Mouse (Mus musculus) gastrocnemius, adult 2 months (tissue): ENCODE results near the gene 2010111I01Rik. TPM values are rescaled to one million over a fixed set of nuclear protein-coding genes. Genes with fewer than 3 reads are reported as not detected.

Experiments used
- DNase-seq: peaks from one replicate; pipeline ENCODE4 v3.0.0; 2022
- H3K27ac ChIP-seq: fragments of 200-600 bp; 2 replicates; pipeline ENCODE4 v1.8.1; 2022; ENCODE audit warnings: mild to moderate bottlenecking
- H3K4me3 ChIP-seq: fragments of 200-600 bp; 2 replicates; pipeline ENCODE4 v1.8.1; 2022; ENCODE audit warnings: mild to moderate bottlenecking, moderate library complexity
- CTCF ChIP-seq: fragments of 200-600 bp; IDR thresholded peaks from 2 replicates; pipeline ENCODE4 v1.8.1; 2022; ENCODE audit warnings: antibody characterized with exemption, mild to moderate bottlenecking, moderate library complexity
- intact Hi-C: fragments of 180-260 bp; cut with DNase I; formaldehyde crosslinking; loops from one replicate; pipeline ENCODE4 v1.15.1; 2025
- total RNA-seq, 2 experiments: library from RNA; stranded (reverse); gene quantifications; 2 replicates each; pipeline ENCODE4 v1.2.3; 2021

The 2010111I01Rik gene
- total RNA-seq, 2 experiments from 2014 or later = 56.8 to 61.4 TPM

GRCm38 (mm10) chr13:63253886-63254636 lies 289.4 kb downstream of the 2010111I01Rik start:
- Histone ChIP-seq H3K4me3 (no peak overlapping the region; the same call in 1 of the 2 replicates), H3K27ac (peak overlapping the region; percentile 94)
- intact Hi-C loops = no loop called here
- peak; percentile 14 for DNase-seq
- no peak for TF ChIP-seq CTCF

GRCm38 (mm10) chr13:63255519-63256011 lies 290.9 kb downstream of the 2010111I01Rik start:
- H3K27ac ChIP-seq = peak overlapping the region; percentile 94
- DNase-seq = peak; percentile 67
- intact Hi-C loops = no loop called here
- TF ChIP-seq CTCF = no peak
- peak overlapping the region; percentile 31; the same call in 1 of the 2 replicates for H3K4me3 ChIP-seq

GRCm38 (mm10) chr13:63256146-63256545 lies 291.5 kb downstream of the 2010111I01Rik start:
- intact Hi-C loops = no loop called here
- Histone ChIP-seq H3K4me3 (peak overlapping the region; percentile 31), H3K27ac (peak overlapping the region; percentile 94)
- DNase-seq = no peak
- no peak for TF ChIP-seq CTCF

- peak; percentile 77 for DNase-seq
- intact Hi-C loops = no loop called here
- no peak overlapping the region; the same call in 1 of the 2 replicates for H3K4me3 ChIP-seq
- TF ChIP-seq CTCF = peak; percentile 73
- H3K27ac ChIP-seq = peak overlapping the region; percentile 94
These were observed 292.1 kb downstream of the 2010111I01Rik start for GRCm38 (mm10) chr13:63256807-63257206.

- DNase-seq = no peak
- TF ChIP-seq CTCF = no peak
These were observed 293.5 kb downstream of the 2010111I01Rik start for GRCm38 (mm10) chr13:63258167-63258582.

GRCm38 (mm10) chr13:63258671-63259070 lies 294.0 kb downstream of the 2010111I01Rik start:
- intact Hi-C loops = no loop called here
- DNase-seq = no peak
- Histone ChIP-seq H3K4me3 (peak overlapping the region; percentile 36), H3K27ac (peak overlapping the region; percentile 94)
- no peak for TF ChIP-seq CTCF

More at GRCm38 (mm10) chr13:63258167-63258582, 293.5 kb downstream of the 2010111I01Rik start:
- peak overlapping the region; percentile 94 for H3K27ac ChIP-seq
- peak overlapping the region; percentile 36 for H3K4me3 ChIP-seq
- intact Hi-C loops = no loop called here

- no peak for DNase-seq
- TF ChIP-seq CTCF = no peak
- Histone ChIP-seq H3K27ac (peak overlapping the region; percentile 94), H3K4me3 (peak overlapping the region; percentile 46)
- intact Hi-C loops = no loop called here
These were observed 295.4 kb downstream of the 2010111I01Rik start for GRCm38 (mm10) chr13:63260133-63260532.

- peak overlapping the region; percentile 94 for H3K27ac ChIP-seq
- no peak for TF ChIP-seq CTCF
- peak; percentile 67 for DNase-seq
- intact Hi-C loops = no loop called here
- peak overlapping the region; percentile 46 for H3K4me3 ChIP-seq
These were observed 296.3 kb downstream of the 2010111I01Rik start for GRCm38 (mm10) chr13:63260753-63261631.

- Histone ChIP-seq H3K4me3 (peak overlapping the region; percentile 46), H3K27ac (peak overlapping the region; percentile 94)
- no peak for TF ChIP-seq CTCF
- intact Hi-C loops = no loop called here
- no peak for DNase-seq
These were observed 297.0 kb downstream of the 2010111I01Rik start for GRCm38 (mm10) chr13:63261676-63262075.

DNA sequence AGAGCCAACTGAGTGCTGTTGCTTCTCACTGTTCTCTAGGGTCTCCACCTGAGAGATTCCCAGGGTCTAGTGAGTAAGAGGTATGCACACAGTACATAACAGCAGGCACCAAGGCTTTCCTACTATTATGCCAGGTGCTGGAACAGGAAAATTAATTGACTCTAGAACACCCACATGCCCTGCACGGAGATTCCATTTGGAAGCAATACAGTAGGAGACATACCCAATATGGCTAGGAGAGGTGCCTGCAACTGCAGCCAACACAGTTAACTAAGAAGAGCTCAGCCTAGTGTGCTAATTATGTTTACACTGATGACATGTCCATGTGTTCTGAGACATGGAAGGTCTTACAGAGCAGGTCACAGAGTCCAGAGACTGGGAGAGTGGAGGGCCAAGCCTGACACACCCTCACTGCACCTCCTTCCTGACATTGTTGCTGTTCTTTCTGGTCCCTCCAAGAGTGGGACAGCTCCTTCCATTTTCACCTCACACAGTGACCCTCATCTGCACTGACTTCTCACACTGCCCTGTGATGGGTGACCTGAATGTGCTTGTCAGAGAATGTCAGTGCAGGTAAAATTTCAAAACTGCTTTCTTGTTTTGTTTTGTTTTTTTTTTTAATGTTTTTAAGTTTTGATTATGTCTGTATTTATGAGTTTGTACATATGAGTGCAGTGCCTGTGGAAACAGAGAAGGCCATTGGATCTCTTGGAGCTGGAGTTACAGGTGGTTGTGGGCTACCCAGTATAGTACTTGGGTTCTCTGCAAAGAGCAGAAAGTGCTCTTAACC lies 297.7 kb downstream of the 2010111I01Rik start:
- intact Hi-C loops = no loop called here
- Histone ChIP-seq H3K4me3 (peak overlapping the region; percentile 46; the same call in 1 of the 2 replicates), H3K27ac (peak overlapping the region; percentile 94)
- no peak for TF ChIP-seq CTCF
- DNase-seq = no peak

- Histone ChIP-seq H3K27ac (peak overlapping the region; percentile 86), H3K4me3 (no peak overlapping the region)
- intact Hi-C loops = no loop called here
- no peak for DNase-seq
- TF ChIP-seq CTCF = no peak
These were observed 303.7 kb downstream of the 2010111I01Rik start for GRCm38 (mm10) chr13:63268371-63268770.

DNA sequence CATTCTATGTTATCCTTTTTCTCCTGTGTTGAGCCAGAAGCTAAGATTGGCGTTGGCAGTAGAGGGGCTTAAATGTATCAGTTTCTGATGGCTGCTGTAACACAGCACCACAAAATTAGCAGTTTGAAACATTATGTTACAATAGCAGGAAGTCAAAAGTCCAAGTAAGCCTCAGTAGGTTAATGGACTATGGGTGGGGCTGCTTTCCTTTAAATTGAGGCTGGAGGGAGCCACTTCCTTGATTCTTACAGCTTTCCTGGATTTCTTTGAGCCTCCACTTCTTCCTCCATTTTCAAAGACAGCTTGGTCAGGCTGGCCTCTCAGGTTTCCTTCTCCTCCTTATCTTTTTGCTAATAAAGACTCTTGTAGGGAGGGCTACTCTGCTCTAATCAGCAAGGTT lies 304.1 kb downstream of the 2010111I01Rik start:
- DNase-seq = no peak
- intact Hi-C loops = no loop called here
- H3K27ac ChIP-seq = peak overlapping the region; percentile 86
- no peak for TF ChIP-seq CTCF
- H3K4me3 ChIP-seq = no peak overlapping the region
